In the genomic region with DNA sequence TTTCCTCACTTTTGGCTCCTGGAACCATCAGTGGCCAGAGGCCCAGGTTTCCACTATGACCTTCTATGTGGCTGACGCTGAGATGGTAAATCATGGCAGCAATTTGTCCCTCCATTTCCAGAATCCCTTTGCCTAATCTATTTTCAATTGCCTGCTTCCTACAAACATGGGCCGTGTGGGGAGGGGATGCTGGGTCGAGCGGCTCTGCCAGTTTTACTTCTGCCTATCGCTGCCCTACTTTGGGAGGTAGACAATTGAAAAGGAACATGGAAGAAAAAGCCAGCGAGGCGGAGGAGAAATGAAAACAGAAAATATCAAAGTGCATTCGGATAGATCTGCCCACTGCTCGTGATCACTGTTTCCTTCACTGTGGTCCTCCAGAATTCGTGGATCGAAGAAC, we compare ENCODE assay signal across 18 mouse cellular contexts.
"Had no signal": no experiment of that assay in that cellular context is flagged by ENCODE, and none has a peak within 500 bp of the region (broad histone marks: within the 10 kb centered on the region; RNA-seq: fewer than 3 reads in every experiment).

No protein-coding gene starts in this region.

- H3K4me3 ChIP-seq: midbrain, embryonic 10.5 days; midbrain, embryonic 12.5 days; myocyte; neural tube, embryonic 13.5 days; neural tube, embryonic 15.5 days; stomach, embryonic 15.5 days had no signal

- H3K27ac ChIP-seq: liver, embryonic 14.5 days; midbrain, embryonic 10.5 days; midbrain, embryonic 12.5 days; neural tube, embryonic 13.5 days; neural tube, embryonic 15.5 days; stomach, embryonic 15.5 days; stomach, postnatal 0 days had no signal

- DNase-seq: lung, adult 18-20 months; lung, postnatal 14 days; lung, postnatal 36 days; midbrain, embryonic 14.5 days; retina, postnatal 1 day; right cerebral cortex, adult 18-20 months; thymus, adult 2 months; thymus, postnatal 25 days; thymus, postnatal 4 days had no signal

- H3K4me1 ChIP-seq: midbrain, embryonic 10.5 days; midbrain, embryonic 12.5 days; neural tube, embryonic 13.5 days; neural tube, embryonic 15.5 days; stomach, embryonic 15.5 days had no signal

- ATAC-seq: midbrain, embryonic 16.5 days had no signal
